Mouse (Mus musculus) neural tube, embryonic 14.5 days (tissue): Measurements from ENCODE around the gene Zfp511. TPM values are rescaled to one million over a fixed set of nuclear protein-coding genes. Genes with fewer than 3 reads are reported as not detected.

Experiments
- ATAC-seq: fragments of 200-750 bp; cut with Nextera tagmentation; 2 replicates; pipeline ENCODE4 v1.8.0; 2017; ENCODE audit warnings: low read depth, mild to moderate bottlenecking, moderate TSS enrichment, moderate library complexity
- H3K27ac ChIP-seq: fragments of 300-500 bp; sonication (generic); 2 replicates; pipeline ENCODE4 v1.5.1; 2014; ENCODE audit warnings: low read depth, mild to moderate bottlenecking, control low read depth, low read length, moderate library complexity, mixed read lengths
- H3K27me3 ChIP-seq: fragments of 300-500 bp; sonication (generic); 2 replicates; pipeline ENCODE4 v1.6.1; 2014; ENCODE audit warnings: low read length; ENCODE audit not compliant: control insufficient read depth, insufficient read depth
- H3K36me3 ChIP-seq: fragments of 300-500 bp; sonication (generic); 2 replicates; pipeline ENCODE4 v1.6.1; 2014; ENCODE audit warnings: low read length, mixed read lengths; ENCODE audit not compliant: control insufficient read depth, insufficient read depth
- H3K4me1 ChIP-seq: fragments of 300-500 bp; sonication (generic); 2 replicates; pipeline ENCODE4 v1.6.1; 2014; ENCODE audit warnings: low read length; ENCODE audit not compliant: control insufficient read depth, insufficient read depth
- H3K4me2 ChIP-seq: fragments of 300-500 bp; sonication (generic); 2 replicates; pipeline ENCODE4 v1.6.1; 2014; ENCODE audit warnings: mild to moderate bottlenecking, low read depth, low read length, control low read depth
- H3K4me3 ChIP-seq: fragments of 300-500 bp; sonication (generic); 2 replicates; pipeline ENCODE4 v1.5.1; 2014; ENCODE audit warnings: low read depth, low read length, control low read depth, mixed read lengths
- H3K9ac ChIP-seq: fragments of 300-500 bp; sonication (generic); replicated peaks from 2 replicates; pipeline ENCODE4 v1.6.1; 2014; ENCODE audit warnings: low read depth, mild to moderate bottlenecking, control low read depth, low read length, mixed read lengths
- H3K9me3 ChIP-seq: fragments of 300-500 bp; sonication (generic); 2 replicates; pipeline ENCODE4 v1.6.1; 2016; ENCODE audit warnings: low read length; ENCODE audit not compliant: control insufficient read depth
- WGBS: fragments of 180-500 bp; shearing (Covaris S2); extraction: QIAGEN DNeasy Blood & Tissue Kit; methylation state at CpG from one replicate; pipeline ENCODE4 v1.1.7; 2014; 5-methylcytosine and 5-hydroxymethylcytosine counted together
- microRNA-seq: library from miRNA; unstranded; fragments of <30 nt; microRNA quantifications from one replicate; pipeline ENCODE4, GENCODE M21; 2016
- polyA plus RNA-seq: library from polyadenylated mRNA; unstranded; fragments of >200 nt; fragmentation: Nextera tagmentation; extraction: Ambion mirVana; gene quantifications from 2 replicates; pipeline ENCODE4 v1.2.1, GENCODE M21; 2014

The Zfp511 gene
- polyA plus RNA-seq, 1 experiment from 2014 or later = 61.2 TPM

GRCm38 (mm10) chr7:140078711-140079110 lies 42.5 kb downstream of the Zfp511 start:
- Histone ChIP-seq H3K27me3 (no peaks in the 10 kb centered on the region), H3K36me3 (no peaks in the 10 kb centered on the region), H3K4me3 (no peak overlapping the region), H3K4me1 (peaks cover 16% of the 10 kb centered on the region), H3K9ac (no peak overlapping the region), H3K9me3 (no peaks in the 10 kb centered on the region), H3K27ac (no peak overlapping the region), H3K4me2 (no peak overlapping the region)
- ATAC-seq = no peak
- 7% methylated on average over 5 of the region's 5 CpGs for WGBS

DNA sequence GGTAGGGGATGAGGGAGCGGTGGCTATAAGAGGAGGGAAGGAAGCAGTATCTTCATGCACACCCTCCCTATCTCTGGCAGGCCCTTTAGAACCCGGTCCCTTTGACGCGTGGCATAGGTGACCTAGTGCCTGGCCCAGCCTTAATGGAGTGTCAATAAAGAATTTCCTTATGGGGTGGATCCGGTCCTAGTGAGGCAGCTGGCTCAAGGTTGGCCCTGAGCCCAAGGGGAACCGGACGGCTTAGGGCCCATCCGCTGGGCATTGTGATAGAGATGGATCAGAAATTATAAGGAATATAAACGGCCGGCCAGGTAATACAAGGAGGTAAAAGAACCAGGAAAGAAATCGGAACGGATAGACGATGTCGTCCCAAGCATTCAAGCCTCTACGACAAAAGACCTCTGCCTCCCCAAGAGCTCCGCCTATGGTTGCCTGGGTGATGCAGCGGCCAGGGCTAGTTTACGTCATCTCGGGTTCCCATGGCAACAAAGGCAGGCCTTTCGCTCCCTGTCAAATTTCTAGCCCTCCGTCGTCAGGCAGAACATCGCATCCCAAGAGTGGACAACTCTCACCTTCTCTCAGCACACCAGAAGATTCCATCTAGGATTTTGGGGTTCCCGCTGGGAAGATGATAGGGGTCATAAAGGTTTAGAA lies 44.4 kb downstream of the Zfp511 start:
- Histone ChIP-seq H3K9me3 (no peaks in the 10 kb centered on the region), H3K4me2 (peak overlapping the region; percentile 64), H3K27me3 (no peaks in the 10 kb centered on the region), H3K36me3 (no peaks in the 10 kb centered on the region), H3K4me3 (peak overlapping the region; percentile 50), H3K27ac (peak overlapping the region; percentile 85), H3K9ac (peak overlapping the region; percentile 68), H3K4me1 (peaks cover 16% of the 10 kb centered on the region)
- WGBS = 2% methylated on average over 24 of the region's 24 CpGs
- peak; percentile 80 for ATAC-seq

DNA sequence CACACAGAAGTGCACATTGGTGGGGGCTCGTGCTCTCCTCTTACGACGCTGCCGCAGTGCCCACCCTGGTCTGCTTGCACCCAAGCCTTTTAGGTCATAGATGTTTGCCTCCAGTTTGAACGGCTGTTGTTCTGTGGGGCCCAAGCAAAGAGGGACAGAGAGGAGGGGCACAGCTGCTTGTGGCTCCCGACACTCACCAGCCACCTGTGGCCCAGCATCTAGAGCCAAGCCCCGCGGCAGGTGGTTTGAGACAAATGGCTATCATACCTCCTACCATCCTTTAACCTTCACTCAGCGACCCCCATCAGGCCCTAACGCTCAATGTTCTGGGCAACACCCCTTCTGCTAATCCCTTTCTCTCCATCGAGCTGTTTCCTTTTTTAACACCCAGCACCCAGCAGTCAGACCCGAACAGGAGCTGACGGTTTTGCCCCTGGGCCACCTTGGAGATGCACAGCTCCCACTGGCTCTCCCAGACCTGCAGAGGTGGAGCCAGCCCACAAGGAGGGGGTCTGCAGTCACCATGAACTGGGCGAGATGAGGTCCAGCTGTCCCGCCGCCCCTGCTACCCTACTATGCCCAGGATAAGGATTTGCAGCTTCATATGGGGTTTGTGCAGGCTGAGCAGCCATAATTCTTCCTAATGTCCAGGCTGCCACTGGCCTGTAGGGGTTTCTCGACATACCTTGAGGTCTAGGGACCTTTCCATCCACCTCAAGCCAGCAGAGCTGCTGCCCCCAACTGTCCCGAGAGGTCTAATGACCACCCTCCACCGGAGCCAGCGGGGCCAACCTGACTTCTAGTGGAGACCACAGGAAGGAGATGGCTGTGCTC lies 45.4 kb downstream of the Zfp511 start:
- ATAC-seq = peak; percentile 30
- H3K4me3 ChIP-seq = peak overlapping the region; percentile 50
- peak overlapping the region; percentile 68 for H3K9ac ChIP-seq
- no peaks in the 10 kb centered on the region for H3K36me3 ChIP-seq
- peak overlapping the region; percentile 85 for H3K27ac ChIP-seq
- H3K27me3 ChIP-seq = no peaks in the 10 kb centered on the region
- peak overlapping the region; percentile 64 for H3K4me2 ChIP-seq
- WGBS = 14% methylated on average over 20 of the region's 20 CpGs
- H3K9me3 ChIP-seq = no peaks in the 10 kb centered on the region
- H3K4me1 ChIP-seq = peaks cover 16% of the 10 kb centered on the region

GRCm38 (mm10) chr7:140082242-140082678 lies 46.1 kb downstream of the Zfp511 start, which contains the start of gene Caly:
Gene Caly (minus strand): TSS chr7:140082548.
- no peaks in the 10 kb centered on the region for H3K36me3 ChIP-seq
- peak; percentile 90 for ATAC-seq

More at GRCm38 (mm10) chr7:140082242-140082678, 46.1 kb downstream of the Zfp511 start, which contains the start of gene Caly:
- Histone ChIP-seq H3K9me3 (no peaks in the 10 kb centered on the region), H3K9ac (peak within 1 kb of the TSS; percentile 68), H3K4me3 (peak within 1 kb of the TSS; percentile 50), H3K27ac (peak within 1 kb of the TSS; percentile 85), H3K4me2 (peak within 1 kb of the TSS; percentile 64), H3K27me3 (no peaks in the 10 kb centered on the region), H3K4me1 (peaks cover 16% of the 10 kb centered on the region)
- WGBS = 4% methylated on average over 18 of the region's 18 CpGs

Small RNA genes lying within 50 kb of the gene (microRNA-seq; reads per million reads assigned to microRNA genes)
- gene Mir7062 = not detected

Other genes starting within 250 kb of the Zfp511 start
- 25.0 and 26.4 TPM in 2 replicates for gene Adgra1, start 202.2 kb upstream of the Zfp511 start, polyA plus RNA-seq
- gene Kndc1, start 141.7 kb upstream of the Zfp511 start, polyA plus RNA-seq = 18.8 and 28.5 TPM in 2 replicates
- not detected in 2 replicates for gene Utf1, start 92.6 kb upstream of the Zfp511 start, polyA plus RNA-seq
- 0.46 and 1.4 TPM in 2 replicates for gene 6430531B16Rik, start 57.6 kb upstream of the Zfp511 start, polyA plus RNA-seq
- gene Adam8, start 43.8 kb upstream of the Zfp511 start, polyA plus RNA-seq = 3.2 and 3.3 TPM in 2 replicates
- 57.1 and 61.0 TPM in 2 replicates for gene Tubgcp2, start 278 bp downstream of the Zfp511 start, polyA plus RNA-seq
- 6.6 and 8.1 TPM in 2 replicates for gene Msx3, start 12.7 kb downstream of the Zfp511 start, polyA plus RNA-seq
- gene Caly, start 46.2 kb downstream of the Zfp511 start, polyA plus RNA-seq = 209 and 365 TPM in 2 replicates
- gene Prap1, start 57.0 kb downstream of the Zfp511 start, polyA plus RNA-seq = 0.48 TPM in 1 of 2 replicates, not detected in the other
- 42.8 and 51.8 TPM in 2 replicates for gene Fuom, start 66.0 kb downstream of the Zfp511 start, polyA plus RNA-seq
- 9.2 and 9.9 TPM in 2 replicates for gene Paox, start 79.4 kb downstream of the Zfp511 start, polyA plus RNA-seq
- gene Echs1, start 80.1 kb downstream of the Zfp511 start, polyA plus RNA-seq = 129 and 132 TPM in 2 replicates
- 33.7 and 39.6 TPM in 2 replicates for gene Mtg1, start 101.2 kb downstream of the Zfp511 start, polyA plus RNA-seq
- gene Sprn, start 118.5 kb downstream of the Zfp511 start, polyA plus RNA-seq = 16.2 and 17.3 TPM in 2 replicates
- not detected in 2 replicates for gene Olfr522, start 128.4 kb downstream of the Zfp511 start, polyA plus RNA-seq
- not detected in 2 replicates for gene Olfr523, start 136.8 kb downstream of the Zfp511 start, polyA plus RNA-seq
- gene Olfr524, start 169.6 kb downstream of the Zfp511 start, polyA plus RNA-seq = not detected in 2 replicates
- not detected in 2 replicates for gene Cd163l1, start 181.9 kb downstream of the Zfp511 start, polyA plus RNA-seq
- gene 5830411N06Rik, start 210.9 kb downstream of the Zfp511 start, polyA plus RNA-seq = not detected in 2 replicates